Mouse (Mus musculus) hindbrain, embryonic 15.5 days (tissue): ENCODE data around the gene Tnks1bp1. TPM values are rescaled to one million over a fixed set of nuclear protein-coding genes. Genes with fewer than 3 reads are reported as not detected.

Experiments
- ATAC-seq: fragments of 200-750 bp; cut with Nextera tagmentation; 2 replicates; pipeline ENCODE4 v1.8.0; 2017; ENCODE audit warnings: low read depth, moderate number of reproducible peaks, moderate TSS enrichment; ENCODE audit not compliant: low FRiP score
- H3K27ac ChIP-seq: fragments of 300-500 bp; sonication (generic); replicated peaks from 2 replicates; pipeline ENCODE4 v1.5.1; 2015; ENCODE audit warnings: mild to moderate bottlenecking, inconsistent platforms
- H3K27me3 ChIP-seq: fragments of 300-500 bp; sonication (generic); 2 replicates; pipeline ENCODE4 v1.6.1; 2015; ENCODE audit warnings: control low read depth, inconsistent platforms
- H3K36me3 ChIP-seq: fragments of 300-500 bp; sonication (generic); 2 replicates; pipeline ENCODE4 v1.6.1; 2015; ENCODE audit warnings: control low read depth, inconsistent platforms
- H3K4me1 ChIP-seq: fragments of 300-500 bp; sonication (generic); replicated peaks from 2 replicates; pipeline ENCODE4 v1.6.1; 2015; ENCODE audit warnings: control low read depth, inconsistent platforms
- H3K4me2 ChIP-seq: fragments of 300-500 bp; sonication (generic); 2 replicates; pipeline ENCODE4 v1.6.1; 2015; ENCODE audit warnings: moderate library complexity, mild to moderate bottlenecking, inconsistent platforms
- H3K4me3 ChIP-seq: fragments of 300-500 bp; sonication (generic); 2 replicates; pipeline ENCODE4 v1.5.1; 2015; ENCODE audit warnings: mild to moderate bottlenecking, inconsistent platforms
- H3K9ac ChIP-seq: fragments of 300-500 bp; sonication (generic); 2 replicates; pipeline ENCODE4 v1.6.1; 2015; ENCODE audit warnings: inconsistent platforms
- H3K9me3 ChIP-seq: fragments of 300-500 bp; sonication (generic); 2 replicates; pipeline ENCODE4 v1.6.1; 2016; ENCODE audit warnings: control low read depth, inconsistent platforms
- WGBS: fragments of 180-500 bp; shearing (Covaris S2); methylation state at CpG from one replicate; pipeline ENCODE4 v1.1.7; 2015; 5-methylcytosine and 5-hydroxymethylcytosine counted together
- polyA plus RNA-seq: library from polyadenylated mRNA; unstranded; fragments of >200 nt; fragmentation: Nextera tagmentation; extraction: Ambion mirVana; gene quantifications from 2 replicates; pipeline ENCODE4 v1.2.1, GENCODE M21; 2015

Gene Tnks1bp1
- polyA plus RNA-seq, 1 experiment from 2014 or later = 24.4 TPM

- WGBS = 90% methylated on average over 12 of the region's 12 CpGs
- Histone ChIP-seq H3K4me1 (peaks cover 10% of the 10 kb centered on the region), H3K9me3 (no peaks in the 10 kb centered on the region), H3K4me3 (no peak overlapping the region), H3K36me3 (peaks cover 18% of the 10 kb centered on the region), H3K27ac (no peak overlapping the region), H3K27me3 (no peaks in the 10 kb centered on the region), H3K4me2 (no peak overlapping the region), H3K9ac (no peak overlapping the region)
- no peak for ATAC-seq
Observed at GRCm38 (mm10) chr2:85065141-85065875, 17.5 kb downstream of the Tnks1bp1 start.

DNA sequence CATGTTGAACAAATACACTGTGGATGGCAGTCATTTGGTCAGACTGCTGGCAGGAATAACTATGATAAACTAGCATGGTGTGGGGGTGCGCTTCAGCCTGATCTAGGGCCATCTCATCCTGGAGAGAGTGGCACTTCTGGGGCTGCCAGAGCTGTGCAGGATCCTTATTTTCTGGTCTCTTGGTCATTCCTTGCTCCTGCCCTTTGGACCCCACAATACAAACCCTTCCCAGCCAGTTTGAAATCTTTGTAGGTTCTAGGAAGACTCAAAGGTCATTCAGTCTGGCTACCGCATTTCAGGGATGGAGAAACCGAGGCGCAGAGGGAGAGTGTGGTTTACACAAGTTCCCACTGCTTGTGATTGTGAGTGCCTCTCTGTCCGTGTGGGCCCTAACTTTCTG is 19.1 kb downstream of the Tnks1bp1 start:
- 95% methylated on average over 5 of the region's 5 CpGs for WGBS
- Histone ChIP-seq H3K36me3 (peaks cover 28% of the 10 kb centered on the region), H3K27ac (no peak overlapping the region), H3K4me1 (no peaks in the 10 kb centered on the region), H3K4me2 (no peak overlapping the region), H3K4me3 (no peak overlapping the region), H3K9me3 (no peaks in the 10 kb centered on the region), H3K9ac (no peak overlapping the region), H3K27me3 (no peaks in the 10 kb centered on the region)
- ATAC-seq = no peak

- WGBS = 81% methylated on average over 10 of the region's 10 CpGs
Observed at GRCm38 (mm10) chr2:85067903-85068625, 20.2 kb downstream of the Tnks1bp1 start.

DNA sequence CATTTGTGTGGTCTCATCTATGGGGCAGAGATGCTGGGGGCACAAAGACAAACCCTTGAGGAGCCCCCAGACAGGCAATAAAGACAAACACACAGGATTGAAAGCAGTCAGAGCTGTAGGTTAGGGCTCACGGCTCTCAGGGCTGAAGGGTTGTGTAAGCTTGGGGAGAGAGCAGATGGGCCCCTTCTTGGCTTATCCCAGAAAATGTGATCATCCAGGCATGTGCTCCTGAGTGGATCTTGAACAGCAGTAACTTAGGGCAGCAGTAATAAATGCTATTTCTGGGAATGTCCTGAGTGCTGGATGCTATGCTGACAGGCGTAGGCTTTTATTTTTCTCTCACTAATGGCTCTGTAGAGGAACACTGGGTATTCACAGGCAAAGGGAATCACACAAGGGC is 20.8 kb downstream of the Tnks1bp1 start:
- H3K4me1 ChIP-seq = no peaks in the 10 kb centered on the region
- no peaks in the 10 kb centered on the region for H3K9me3 ChIP-seq
- H3K4me2 ChIP-seq = no peak overlapping the region
- no peak overlapping the region for H3K9ac ChIP-seq
- no peaks in the 10 kb centered on the region for H3K27me3 ChIP-seq
- H3K36me3 ChIP-seq = peaks cover 33% of the 10 kb centered on the region
- 92% methylated on average over 2 of the region's 2 CpGs for WGBS
- no peak overlapping the region for H3K4me3 ChIP-seq
- no peak for ATAC-seq
- no peak overlapping the region for H3K27ac ChIP-seq

More at GRCm38 (mm10) chr2:85067903-85068625, 20.2 kb downstream of the Tnks1bp1 start:
- Histone ChIP-seq H3K36me3 (peaks cover 33% of the 10 kb centered on the region), H3K9ac (no peak overlapping the region), H3K4me2 (no peak overlapping the region), H3K9me3 (no peaks in the 10 kb centered on the region), H3K27ac (no peak overlapping the region), H3K4me3 (no peak overlapping the region), H3K27me3 (no peaks in the 10 kb centered on the region), H3K4me1 (no peaks in the 10 kb centered on the region)
- no peak for ATAC-seq

- no peaks in the 10 kb centered on the region for H3K9me3 ChIP-seq
- H3K4me2 ChIP-seq = no peak overlapping the region
- ATAC-seq = no peak
- no peak overlapping the region for H3K9ac ChIP-seq
- WGBS = 74% methylated on average over 15 of the region's 15 CpGs
- no peaks in the 10 kb centered on the region for H3K4me1 ChIP-seq
- H3K27me3 ChIP-seq = no peaks in the 10 kb centered on the region
- H3K4me3 ChIP-seq = no peak overlapping the region
- H3K36me3 ChIP-seq = peaks cover 30% of the 10 kb centered on the region
- H3K27ac ChIP-seq = no peak overlapping the region
Observed at GRCm38 (mm10) chr2:85070086-85070485, 22.3 kb downstream of the Tnks1bp1 start.

GRCm38 (mm10) chr2:85071921-85072320 is 24.1 kb downstream of the Tnks1bp1 start:
- Histone ChIP-seq H3K27me3 (no peaks in the 10 kb centered on the region), H3K27ac (no peak overlapping the region), H3K36me3 (peaks cover 30% of the 10 kb centered on the region), H3K9ac (no peak overlapping the region), H3K4me3 (no peak overlapping the region), H3K4me1 (no peaks in the 10 kb centered on the region), H3K4me2 (no peak overlapping the region), H3K9me3 (no peaks in the 10 kb centered on the region)
- WGBS = 95% methylated on average over 5 of the region's 5 CpGs
- no peak for ATAC-seq

- ATAC-seq = no peak
- Histone ChIP-seq H3K4me3 (no peak overlapping the region), H3K36me3 (peaks cover 30% of the 10 kb centered on the region), H3K4me1 (no peaks in the 10 kb centered on the region), H3K27me3 (no peaks in the 10 kb centered on the region), H3K4me2 (no peak overlapping the region), H3K27ac (no peak overlapping the region), H3K9ac (no peak overlapping the region), H3K9me3 (no peaks in the 10 kb centered on the region)
- 93% methylated on average over 5 of the region's 5 CpGs for WGBS
Observed at GRCm38 (mm10) chr2:85073751-85074150, 25.9 kb downstream of the Tnks1bp1 start.

- 59% methylated on average over 11 of the region's 11 CpGs for WGBS
- Histone ChIP-seq H3K27ac (no peak overlapping the region), H3K27me3 (no peaks in the 10 kb centered on the region), H3K4me1 (no peaks in the 10 kb centered on the region; the same call in 1 of the 2 replicates), H3K36me3 (0 out of 2 replicates have a peak, but pooled peaks cover 4% of the 10 kb centered on the region), H3K9me3 (no peaks in the 10 kb centered on the region), H3K9ac (no peak overlapping the region), H3K4me2 (no peak overlapping the region), H3K4me3 (no peak overlapping the region)
- ATAC-seq = peak; percentile 86; the same call in 1 of the 2 replicates
Observed at GRCm38 (mm10) chr2:85088716-85089646, 41.2 kb downstream of the Tnks1bp1 start.

- H3K9me3 ChIP-seq = no peaks in the 10 kb centered on the region
- no peak for ATAC-seq
- H3K4me3 ChIP-seq = no peak overlapping the region
- no peak overlapping the region for H3K9ac ChIP-seq
- no peaks in the 10 kb centered on the region for H3K27me3 ChIP-seq
- no peaks in the 10 kb centered on the region; the same call in 1 of the 2 replicates for H3K4me1 ChIP-seq
- no peak overlapping the region for H3K4me2 ChIP-seq
- no peak overlapping the region for H3K27ac ChIP-seq
- no peaks in the 10 kb centered on the region for H3K36me3 ChIP-seq
- 98% methylated on average over 4 of the region's 4 CpGs for WGBS
Observed at GRCm38 (mm10) chr2:85091325-85091724, 43.5 kb downstream of the Tnks1bp1 start.

DNA sequence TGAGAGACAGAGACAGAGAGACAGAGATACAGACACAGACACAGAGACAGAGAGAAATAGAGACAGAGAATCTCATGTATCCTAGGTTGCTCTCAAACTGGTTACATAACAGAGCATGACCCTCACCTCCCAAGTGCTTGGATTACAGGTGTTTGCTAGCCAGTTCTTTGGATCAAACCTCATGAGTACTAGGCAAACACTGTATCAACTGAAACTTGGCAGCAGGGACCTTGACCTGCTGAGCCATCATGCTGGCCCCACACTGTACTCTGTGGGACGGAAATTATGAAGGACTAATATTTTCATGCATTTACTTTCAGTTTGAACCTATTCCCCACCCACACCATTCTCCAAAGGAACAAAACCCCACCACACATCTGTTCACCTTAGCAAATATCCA is 45.6 kb downstream of the Tnks1bp1 start:
- Histone ChIP-seq H3K27ac (no peak overlapping the region), H3K27me3 (no peaks in the 10 kb centered on the region), H3K4me2 (no peak overlapping the region), H3K9ac (no peak overlapping the region), H3K4me3 (no peak overlapping the region), H3K36me3 (no peaks in the 10 kb centered on the region), H3K4me1 (no peaks in the 10 kb centered on the region; the same call in 1 of the 2 replicates), H3K9me3 (no peaks in the 10 kb centered on the region)
- 97% methylated on average over 1 of the region's 1 CpGs for WGBS
- no peak for ATAC-seq

DNA sequence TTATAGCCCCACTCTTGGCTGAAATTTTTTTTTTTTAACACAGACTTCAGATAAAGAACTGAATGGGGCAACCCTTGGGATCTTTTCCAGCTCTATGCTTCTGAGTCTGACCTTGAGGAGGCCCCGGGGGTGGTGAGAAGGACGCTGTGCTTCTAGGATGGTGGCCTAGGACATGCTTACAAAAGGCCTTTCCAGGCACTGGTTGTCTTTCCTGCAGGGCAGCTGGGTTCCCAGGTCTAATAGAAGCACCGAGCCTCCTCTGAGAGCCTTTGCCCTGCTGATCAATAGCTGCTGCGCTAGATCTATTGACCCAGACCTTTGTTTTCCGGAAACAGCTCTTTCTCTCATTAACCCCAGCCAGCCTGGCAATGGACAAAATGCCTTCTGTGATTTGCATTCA is 48.1 kb downstream of the Tnks1bp1 start:
- no peaks in the 10 kb centered on the region for H3K27me3 ChIP-seq
- 23% methylated on average over 5 of the region's 5 CpGs for WGBS
- no peak for ATAC-seq

More for the DNA sequence above, 48.1 kb downstream of the Tnks1bp1 start:
- H3K4me3 ChIP-seq = no peak overlapping the region
- H3K4me2 ChIP-seq = no peak overlapping the region
- no peaks in the 10 kb centered on the region for H3K36me3 ChIP-seq
- H3K9me3 ChIP-seq = no peaks in the 10 kb centered on the region
- no peak overlapping the region for H3K9ac ChIP-seq
- no peak overlapping the region for H3K27ac ChIP-seq
- no peaks in the 10 kb centered on the region for H3K4me1 ChIP-seq
